Mouse (Mus musculus): ENCODE results near the gene Greb1.
A peak's percentile ranks its signal among the peaks of the same experiment; 100 is the strongest.

The Greb1 gene

GRCm38 (mm10) chr12:16805511-16805910, 4.8 kb upstream of the Greb1 start:
- DNase-seq (ENCODE audit: low read depth, low spot score) = peak; percentile 94

- no peak for DNase-seq (ENCODE audit: low read depth, low spot score)
Measured at GRCm38 (mm10) chr12:16803956-16804430, 3.3 kb upstream of the Greb1 start.

DNA sequence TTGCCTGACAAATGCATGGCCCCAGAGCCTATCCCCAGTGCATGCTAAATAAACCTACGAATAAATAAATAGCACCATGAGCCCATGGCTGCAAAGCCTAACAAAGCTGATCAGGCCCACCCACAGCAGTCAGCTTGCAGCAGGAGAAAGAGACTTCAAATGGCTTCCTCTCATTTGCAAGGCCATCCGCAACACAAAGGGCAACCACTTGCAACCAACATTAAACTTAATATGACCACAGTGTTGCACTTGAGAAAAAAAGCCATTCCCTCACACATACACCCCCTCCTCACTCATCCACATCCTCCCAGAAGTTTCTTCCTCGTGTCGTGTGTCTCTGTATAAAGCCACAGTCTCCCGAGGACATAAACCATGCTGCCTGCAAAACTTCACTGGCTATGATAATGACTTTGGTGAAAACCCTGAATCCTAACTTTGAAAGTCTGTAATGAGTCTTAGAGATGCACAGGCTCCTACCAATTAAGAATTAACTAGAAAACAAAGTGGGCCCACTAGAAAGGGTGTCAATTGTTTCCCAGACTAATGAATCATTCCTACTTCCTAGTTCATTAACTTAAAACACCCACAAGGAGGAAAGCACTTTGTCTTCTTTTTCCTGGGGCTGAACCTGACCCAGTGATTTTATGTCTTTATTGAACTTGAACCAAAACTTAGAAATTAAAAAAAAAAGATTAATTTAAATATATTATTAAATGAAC, 2.7 kb upstream of the Greb1 start:
- no peak for DNase-seq (ENCODE audit: low read depth, low spot score)

- DNase-seq (ENCODE audit: low read depth, low spot score) = no peak
Measured at GRCm38 (mm10) chr12:16800959-16801315, 251 bp upstream of the Greb1 start.

DNA sequence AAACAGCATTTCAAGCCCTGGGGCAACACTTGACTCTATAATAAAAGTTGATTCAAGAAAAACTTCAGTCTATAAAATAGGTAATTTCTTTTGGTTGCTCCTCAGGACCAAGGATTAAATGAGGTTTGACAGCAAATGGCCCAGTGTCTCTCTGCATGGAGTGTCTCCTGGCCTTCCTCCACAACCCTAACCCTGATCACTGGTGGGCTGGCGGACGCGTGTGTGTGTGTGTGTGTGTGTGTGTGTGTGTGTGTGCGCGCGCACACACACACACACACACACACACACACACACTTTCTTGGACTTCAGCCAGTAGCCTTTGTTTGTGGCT, 793 bp downstream of the Greb1 start:
- no peak for DNase-seq (ENCODE audit: low read depth, low spot score)

DNA sequence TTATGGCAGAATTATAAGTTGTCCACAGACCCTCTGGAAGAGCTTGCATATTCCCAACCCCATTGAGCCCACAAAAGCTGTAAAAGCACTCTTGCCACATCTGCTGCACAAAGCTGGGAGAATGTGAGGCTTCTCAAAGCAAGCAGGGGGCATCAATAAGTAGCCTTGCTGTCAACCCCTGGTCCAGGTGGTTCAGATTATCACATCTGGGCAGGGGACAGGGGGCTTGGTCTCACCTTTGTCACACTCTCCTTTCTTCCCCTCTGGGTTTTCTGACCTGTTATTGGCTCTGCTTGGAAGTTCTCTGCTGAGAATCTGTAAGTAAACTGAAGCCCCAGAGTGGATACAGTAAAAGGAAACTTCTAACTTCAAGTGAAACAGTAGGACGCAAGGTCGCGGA, 1.8 kb downstream of the Greb1 start:
- no peak for DNase-seq (ENCODE audit: low read depth, low spot score)

DNA sequence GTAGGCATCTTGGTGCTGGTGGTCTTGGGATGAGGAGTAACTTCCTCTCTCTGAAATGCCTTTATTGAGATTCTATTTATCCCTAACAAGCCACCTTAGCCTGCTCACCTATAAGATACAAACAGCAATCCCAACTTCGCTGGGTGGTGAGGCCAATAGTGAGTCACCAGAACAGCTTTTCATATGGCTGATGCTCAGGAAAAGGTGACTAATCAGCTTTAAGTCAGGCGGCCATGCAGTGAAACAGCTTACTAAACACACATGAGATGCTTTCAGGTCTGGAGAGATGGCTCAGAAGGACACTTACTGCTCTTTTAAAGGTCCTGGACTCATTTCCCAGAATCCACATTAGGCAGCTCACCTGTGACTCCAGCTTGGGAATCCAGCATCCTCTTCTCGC, 4.9 kb downstream of the Greb1 start:
- DNase-seq (ENCODE audit: low read depth, low spot score) = no peak

DNA sequence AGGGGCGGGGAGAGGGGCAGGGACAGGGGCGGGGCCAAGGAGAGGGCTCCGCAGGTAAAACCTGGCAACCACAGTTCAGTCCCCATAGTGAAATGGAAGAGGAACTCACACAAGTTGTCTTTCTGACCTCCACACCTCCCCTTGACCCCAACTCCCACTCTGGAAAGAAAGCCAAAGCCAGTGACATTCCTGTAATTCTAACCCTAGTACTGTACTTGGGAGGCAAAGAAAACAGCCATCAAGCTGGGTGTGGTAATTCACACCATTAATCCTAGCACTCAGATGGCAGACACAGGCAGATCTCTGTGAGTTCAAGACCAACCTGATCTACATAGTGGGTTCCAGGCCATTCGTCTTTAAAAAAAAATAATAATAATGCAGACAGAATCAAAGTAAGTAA, 7.3 kb downstream of the Greb1 start:
- DNase-seq (ENCODE audit: low read depth, low spot score) = no peak

GRCm38 (mm10) chr12:16790456-16790855, 10.2 kb downstream of the Greb1 start:
- no peak for DNase-seq (ENCODE audit: low read depth, low spot score)

- peak; percentile 64 for DNase-seq (ENCODE audit: low read depth, low spot score)
Measured at GRCm38 (mm10) chr12:16789756-16790155, 10.9 kb downstream of the Greb1 start.

DNA sequence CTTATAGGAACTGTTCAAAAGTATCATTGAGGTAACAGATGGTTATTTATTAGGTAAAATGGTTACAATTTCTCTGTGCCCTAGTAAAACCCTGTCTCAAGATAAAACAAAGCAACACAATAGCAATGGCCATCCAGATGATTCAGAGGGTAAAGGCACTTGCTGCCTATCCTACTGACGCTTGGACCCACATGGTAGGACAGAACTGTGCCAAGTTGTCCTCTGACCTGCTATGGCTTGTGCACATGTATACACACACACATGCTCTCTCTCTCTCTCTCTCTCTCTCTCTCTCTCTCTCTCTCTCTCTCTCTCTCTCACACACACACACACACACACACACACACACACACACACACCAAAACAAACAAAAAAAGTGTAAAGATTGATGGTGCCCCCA, 11.5 kb downstream of the Greb1 start:
- no peak for DNase-seq (ENCODE audit: low read depth, low spot score)

DNA sequence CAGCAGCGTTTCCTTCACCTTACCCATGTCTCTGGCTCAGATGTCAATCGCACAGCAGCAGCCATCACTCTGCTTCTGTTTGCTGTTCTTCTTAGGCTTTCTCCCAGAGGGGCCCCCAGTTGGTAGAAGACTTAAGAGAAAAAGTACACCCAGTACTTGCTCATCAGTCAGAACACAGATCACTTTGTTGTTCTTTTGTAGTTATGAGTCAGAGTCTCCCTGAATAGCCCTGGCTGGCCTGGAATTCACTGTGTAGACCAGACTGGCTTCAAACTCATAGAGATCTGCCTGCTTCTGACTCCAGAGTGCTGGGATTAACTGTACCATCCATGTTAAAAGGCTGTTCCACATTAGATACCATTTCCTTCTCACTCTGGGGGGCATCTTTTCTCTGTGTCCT, 12.1 kb downstream of the Greb1 start:
- DNase-seq (ENCODE audit: low read depth, low spot score) = peak; percentile 60

DNA sequence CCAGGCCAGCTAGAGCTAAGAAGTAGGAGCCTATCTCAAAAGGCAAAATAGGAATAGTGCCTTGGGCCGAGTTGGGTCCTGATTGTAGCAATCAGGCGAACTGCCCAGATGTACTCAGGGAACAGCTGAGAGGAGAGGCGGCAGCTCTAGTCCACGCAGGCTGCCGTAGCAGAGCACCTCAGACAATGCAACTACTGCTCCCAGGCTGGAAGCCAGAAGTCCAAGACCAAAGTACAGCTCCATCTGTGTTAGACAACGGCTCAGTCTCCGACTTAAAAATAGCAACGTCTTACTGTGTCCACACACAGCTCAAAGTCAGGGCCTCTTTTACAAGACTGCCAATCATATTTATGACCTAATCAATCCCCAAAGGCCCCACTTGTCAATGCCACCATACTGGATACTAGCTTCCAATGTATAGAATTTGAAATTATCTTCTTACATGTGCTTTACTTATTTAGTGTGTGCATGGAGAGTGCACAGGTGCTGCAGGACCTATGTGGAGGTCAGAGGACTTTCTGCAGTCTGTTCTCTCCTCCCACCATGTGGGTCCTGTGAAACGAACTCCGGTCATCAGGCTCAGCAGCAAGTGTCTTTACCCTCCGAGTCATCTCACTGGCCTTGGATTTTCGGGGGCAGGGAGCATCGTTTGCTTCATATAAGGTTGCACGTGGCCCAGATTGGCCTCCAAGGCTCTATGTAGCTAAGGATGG, 19.5 kb downstream of the Greb1 start:
- DNase-seq (ENCODE audit: low read depth, low spot score) = peak; percentile 7

DNA sequence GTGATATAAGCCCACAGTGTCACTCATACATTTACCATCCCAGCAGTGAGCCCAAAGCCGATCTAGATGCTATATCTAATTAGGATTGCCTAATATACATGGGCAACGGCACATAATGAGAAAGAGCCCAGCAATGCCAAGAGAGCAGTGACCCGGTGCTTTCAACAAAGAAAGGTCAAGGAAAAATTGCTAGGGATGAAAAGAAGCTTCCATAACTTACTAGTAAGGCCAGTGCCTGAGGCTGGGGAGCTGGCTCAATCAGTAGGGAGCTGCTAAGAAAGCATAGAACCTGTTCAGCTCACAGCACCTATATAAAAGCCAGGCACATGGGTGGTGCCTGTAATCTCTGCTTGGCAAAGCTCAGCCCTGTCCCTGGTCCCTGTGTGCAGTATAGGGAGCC, 20.4 kb downstream of the Greb1 start:
- no peak for DNase-seq (ENCODE audit: low read depth, low spot score)

DNA sequence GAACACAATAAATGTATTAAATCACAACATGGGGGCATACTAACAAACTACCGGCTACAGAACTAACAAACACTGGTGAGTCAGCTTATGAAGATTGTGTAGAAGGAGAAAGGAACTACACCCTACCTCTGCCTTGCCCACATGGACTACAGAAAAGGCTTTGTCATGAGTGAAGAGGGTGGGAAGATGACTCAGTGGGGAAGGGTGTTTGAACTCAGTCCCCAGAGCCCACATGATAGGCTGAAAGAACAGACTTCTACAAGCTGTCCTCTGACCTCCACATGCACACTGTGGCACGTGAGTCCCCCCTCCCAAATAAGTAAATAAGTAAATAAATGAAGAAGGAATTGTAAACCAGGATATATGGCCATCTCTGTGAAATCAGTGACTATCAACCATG, 21.5 kb downstream of the Greb1 start:
- peak; percentile 20 for DNase-seq (ENCODE audit: low read depth, low spot score)

DNA sequence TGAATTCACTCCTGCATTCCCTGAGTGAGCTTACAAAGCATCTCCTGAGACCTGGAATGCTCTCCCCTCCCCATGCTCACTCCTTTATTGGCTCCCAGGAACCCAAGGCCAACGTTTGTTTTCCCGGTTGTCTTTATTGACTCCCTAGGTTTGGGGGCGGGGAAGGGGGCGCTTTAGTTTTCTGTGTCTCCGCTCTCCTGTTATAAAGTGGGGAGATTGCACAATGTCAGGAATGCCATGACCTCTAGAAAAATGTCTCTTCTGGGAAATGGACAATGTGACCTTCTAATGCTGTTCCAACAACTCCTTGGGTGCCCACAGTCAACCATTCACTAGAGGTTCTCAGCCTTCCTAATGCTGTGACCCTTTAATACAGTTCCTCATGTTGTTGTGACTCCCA, 22.2 kb downstream of the Greb1 start:
- no peak for DNase-seq (ENCODE audit: low read depth, low spot score)

DNA sequence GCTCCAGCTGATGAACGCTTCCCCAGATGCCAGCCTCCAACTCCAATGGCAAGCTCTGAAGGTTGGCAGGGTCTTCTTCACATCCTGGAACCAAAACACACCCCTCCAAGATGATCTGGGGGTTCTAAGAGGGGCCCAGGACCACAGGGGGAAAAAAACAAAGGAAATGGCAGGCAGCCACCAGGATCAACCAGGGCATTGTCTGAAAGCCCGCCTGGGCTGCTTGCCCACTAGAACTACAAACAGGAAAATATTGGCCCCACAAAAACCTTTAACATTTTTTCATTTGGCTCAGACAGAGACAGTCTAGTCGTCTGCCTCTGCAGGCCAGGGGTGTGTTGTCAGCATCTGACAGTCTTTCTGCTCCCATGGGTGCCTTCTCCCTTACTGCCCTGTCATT, 25.3 kb downstream of the Greb1 start:
- DNase-seq (ENCODE audit: low read depth, low spot score) = no peak

- no peak for DNase-seq (ENCODE audit: low read depth, low spot score)
Measured at GRCm38 (mm10) chr12:16774605-16775004, 26.1 kb downstream of the Greb1 start.

GRCm38 (mm10) chr12:16769601-16770165, 31.0 kb downstream of the Greb1 start:
- no peak for DNase-seq (ENCODE audit: low read depth, low spot score)

DNA sequence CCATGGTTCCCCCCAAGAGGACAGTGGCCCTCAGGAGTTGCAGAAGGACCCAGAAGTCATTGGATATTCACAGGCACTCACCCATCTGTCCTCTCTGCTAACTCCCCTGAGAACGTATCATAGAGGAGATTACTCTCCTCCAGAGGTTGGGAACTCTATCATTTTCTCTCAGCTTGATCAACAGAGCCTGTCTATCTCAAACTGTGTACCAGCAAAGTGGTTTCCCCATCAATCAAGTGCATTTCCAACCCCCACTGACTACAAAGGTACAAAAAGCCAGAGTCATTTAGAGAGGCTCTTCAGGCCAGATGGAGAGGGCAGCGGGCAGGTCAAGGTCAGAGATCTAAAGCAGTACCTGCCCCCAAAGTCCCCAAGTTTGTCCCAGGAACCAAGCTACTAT, 32.0 kb downstream of the Greb1 start:
- no peak for DNase-seq (ENCODE audit: low read depth, low spot score)

- DNase-seq (ENCODE audit: low read depth, low spot score) = no peak
Measured at GRCm38 (mm10) chr12:16768251-16768650, 32.4 kb downstream of the Greb1 start.

DNA sequence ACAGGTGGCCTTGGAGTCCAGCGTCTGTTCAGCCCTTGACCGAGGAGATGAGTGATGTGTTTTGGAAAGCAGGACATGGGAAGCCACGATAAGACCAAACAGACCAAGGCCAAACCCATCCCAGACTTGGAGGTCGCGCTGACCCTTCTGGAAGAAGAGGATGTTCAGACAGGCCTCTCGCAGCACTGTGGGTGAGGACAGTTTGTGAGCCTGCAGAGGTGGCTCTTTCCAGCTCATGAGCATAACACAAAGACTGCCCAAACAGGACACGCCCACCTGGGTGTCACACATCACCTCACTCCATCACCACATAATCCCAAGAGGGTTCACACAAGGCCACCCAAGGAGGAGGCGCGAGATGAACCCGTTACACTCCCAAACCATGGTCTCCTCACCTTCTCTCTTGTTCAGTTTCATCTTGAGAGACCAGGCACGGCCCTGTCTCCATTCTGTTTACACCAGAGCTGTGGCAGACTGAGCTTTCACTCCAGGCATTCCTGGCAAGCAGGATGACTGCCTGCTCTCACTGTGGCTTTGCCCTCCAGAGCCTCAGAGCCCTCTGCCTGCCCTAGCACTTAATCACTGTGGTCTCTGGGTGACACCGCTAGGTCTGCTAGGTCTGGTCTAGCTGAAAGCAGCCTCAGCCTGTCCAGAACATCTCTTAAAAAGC, 35.8 kb downstream of the Greb1 start:
- DNase-seq (ENCODE audit: low read depth, low spot score) = no peak
